Mouse (Mus musculus) mesoderm, embryonic 11.5 days (tissue): ENCODE measurements at regions not wholly inside any gene's neighbourhood (a gene's known extent, or its start where the extent isn't known, plus 50 kb on each side); places are given as distances from the start of the nearest gene placed in this dataset.

Experiments used
- DNase-seq: peaks from one replicate; pipeline ENCODE4 v3.0.0-alpha.2; 2012; ENCODE audit warnings: low read depth, low spot score

DNA sequence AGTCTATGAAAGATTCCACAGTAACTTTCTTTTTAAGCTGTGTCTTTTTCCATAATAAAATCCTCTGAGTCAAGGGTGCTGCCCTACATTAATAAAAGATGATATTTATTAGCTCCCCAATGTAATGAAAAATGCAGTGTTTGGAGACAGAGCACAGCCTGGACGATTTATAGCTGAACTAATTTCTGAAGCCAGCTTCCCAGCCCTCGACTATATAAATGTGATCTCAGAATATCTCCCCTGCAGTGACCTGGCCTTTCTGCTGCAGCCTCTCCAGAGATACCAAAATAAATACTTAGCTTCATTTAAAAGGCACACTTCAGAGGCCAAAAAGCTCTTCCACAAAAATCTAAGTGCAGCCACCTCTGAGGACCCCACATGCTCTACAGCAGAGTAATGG lies 534.7 kb downstream of the Zfp619 start:
- DNase-seq, result no peak

DNA sequence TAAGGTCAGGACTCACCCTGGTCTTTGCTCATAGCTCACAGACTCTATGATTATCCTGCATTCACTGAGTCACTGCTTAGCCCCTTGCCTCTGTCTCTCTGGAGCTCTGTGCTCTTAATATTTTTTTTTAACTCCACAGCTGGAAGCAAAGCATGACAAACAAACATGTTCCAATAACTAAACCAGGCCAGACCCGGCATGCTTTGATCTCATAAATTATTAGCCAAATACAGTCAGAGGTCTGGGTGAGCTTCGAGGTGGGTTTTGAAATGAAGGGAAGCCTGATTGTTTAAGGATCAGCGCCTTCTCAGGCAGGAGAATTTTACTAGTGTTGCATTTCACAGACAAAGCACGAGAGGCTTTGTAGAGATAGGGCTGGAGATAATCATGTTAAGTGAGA lies 541.3 kb downstream of the Zfp619 start:
- DNase-seq, result no peak

DNA sequence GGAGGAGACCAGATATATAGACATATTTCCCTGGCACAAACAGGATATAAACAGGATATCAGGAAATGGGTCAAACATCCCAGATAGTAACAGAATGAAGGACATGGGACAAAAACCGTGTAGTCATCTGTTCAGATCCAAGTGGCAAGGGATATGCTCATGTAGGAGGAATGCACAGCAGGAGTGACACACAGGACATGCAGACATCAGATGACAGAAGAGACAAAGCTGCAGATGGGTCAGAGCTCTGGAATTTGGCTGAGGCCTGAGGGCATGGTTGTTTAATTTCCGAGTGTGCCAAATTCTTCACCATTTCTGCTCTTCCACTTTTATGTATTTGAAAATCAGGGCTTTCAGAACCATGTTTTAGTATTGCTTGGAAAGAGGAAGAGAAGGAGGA lies 547.1 kb downstream of the Zfp619 start:
- no peak for DNase-seq

DNA sequence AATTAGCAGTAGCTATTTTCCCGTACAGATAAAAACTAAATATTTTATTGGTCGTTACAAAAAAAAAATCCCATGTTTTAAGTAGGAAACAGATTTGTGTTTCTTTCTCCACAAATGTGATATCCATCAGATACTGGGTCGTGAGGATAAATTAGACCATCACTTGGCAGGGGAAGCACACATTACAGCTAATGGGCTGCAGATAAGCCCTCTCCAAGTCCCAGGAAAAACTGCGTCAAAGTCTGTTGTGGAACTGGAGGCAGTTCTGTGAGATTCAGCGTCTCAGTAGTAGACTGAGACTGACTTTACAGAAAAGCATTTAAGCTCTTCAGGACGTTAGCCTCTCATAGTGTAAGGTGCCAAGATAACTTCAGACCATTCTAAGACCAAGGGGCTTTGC lies 548.0 kb downstream of the Zfp619 start:
- DNase-seq, result no peak

DNA sequence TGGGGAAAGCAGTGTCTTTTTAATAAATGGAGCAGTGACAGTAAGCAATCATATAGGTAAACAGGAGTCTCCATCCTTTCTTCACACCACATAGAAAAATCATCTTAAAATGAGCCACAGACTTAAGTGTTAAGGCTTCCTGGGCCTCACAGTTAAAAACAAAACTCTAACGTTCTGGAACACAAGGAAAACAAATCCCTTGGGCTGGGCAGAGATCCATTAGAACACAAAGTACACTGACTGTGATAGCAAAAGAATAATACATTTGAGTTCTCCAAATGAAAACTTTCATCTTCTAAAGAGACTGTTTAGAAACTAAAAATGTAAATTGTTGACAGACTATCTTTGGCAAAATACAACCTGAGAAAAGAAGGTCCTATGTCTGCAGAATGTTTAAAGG lies 549.8 kb downstream of the Zfp619 start:
- DNase-seq, result no peak

DNA sequence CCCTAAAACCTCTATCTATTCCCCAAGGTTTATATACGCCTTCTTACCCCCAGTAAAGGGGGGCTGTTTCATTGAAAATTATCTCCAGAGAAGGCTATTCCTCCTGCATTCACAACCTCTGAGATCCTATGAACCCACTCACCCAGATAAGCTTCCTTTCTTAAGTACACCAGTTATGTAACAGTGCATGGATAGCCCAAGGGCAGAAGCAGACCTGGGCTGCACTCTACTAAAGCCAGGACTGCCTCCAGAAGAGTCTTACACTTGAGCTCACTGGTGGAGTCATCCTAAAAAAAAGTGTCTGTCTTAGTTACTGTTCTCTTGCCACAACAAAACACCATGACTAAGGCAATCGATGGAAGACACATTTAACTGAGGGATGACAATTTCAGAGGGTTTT lies 553.7 kb downstream of the Zfp619 start:
- no peak for DNase-seq

DNA sequence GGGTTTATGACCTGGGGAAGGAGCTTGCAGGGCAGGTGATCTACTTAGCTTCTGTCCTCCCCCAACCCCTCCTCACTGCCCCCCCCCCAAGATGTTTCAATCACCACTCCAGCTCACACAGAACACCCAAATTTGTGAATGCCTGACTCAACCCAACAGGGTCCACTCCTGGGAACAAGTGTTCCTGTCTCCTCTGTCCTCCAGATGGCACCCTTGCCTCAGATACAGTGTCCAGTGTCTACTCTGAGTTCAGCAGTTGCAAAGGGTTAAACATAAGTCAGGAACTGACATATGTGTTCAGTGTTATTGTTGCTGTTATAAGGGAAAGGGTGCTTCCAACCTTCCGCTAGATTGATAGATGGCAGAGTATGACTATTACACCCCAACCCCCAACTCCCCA lies 554.9 kb downstream of the Zfp619 start:
- no peak for DNase-seq

DNA sequence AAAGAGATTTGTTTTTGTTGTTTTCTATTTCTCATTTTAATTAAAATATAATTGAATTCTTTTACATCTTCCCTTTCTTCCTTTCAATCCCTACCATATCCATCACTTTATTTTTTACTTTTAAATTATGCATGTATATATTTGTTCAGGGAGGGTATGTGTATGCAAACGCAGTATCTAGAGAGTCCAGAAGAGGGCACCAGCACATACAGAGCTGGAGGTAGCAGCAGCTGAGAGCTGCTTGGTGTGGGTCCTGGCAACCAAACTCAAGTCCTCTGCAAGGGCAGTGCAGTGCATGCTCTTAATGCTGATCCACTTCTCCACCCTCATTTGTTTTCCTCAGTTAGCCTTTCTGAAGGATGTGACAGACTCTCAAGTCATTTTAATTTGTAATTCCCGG lies 568.7 kb downstream of the Zfp619 start:
- no peak for DNase-seq

DNA sequence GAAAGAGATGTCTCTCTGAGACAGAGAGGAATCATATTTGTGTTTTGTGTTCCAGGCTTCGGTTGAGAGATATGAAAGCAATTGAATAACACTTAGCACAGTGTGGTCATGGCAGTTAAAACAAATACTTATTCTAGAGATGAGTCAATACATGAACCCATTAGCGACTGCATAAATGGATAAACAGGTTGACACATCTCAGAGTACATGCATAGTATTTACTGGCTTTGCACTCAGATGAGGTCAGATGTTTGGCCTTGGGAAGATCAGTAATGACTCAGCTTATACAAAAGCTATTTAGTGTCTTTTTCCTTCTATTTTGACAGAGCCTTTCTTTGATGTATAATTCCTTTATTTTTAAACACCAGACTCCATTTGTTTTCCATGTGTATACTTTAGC lies 579.5 kb downstream of the Zfp619 start:
- DNase-seq, result no peak

DNA sequence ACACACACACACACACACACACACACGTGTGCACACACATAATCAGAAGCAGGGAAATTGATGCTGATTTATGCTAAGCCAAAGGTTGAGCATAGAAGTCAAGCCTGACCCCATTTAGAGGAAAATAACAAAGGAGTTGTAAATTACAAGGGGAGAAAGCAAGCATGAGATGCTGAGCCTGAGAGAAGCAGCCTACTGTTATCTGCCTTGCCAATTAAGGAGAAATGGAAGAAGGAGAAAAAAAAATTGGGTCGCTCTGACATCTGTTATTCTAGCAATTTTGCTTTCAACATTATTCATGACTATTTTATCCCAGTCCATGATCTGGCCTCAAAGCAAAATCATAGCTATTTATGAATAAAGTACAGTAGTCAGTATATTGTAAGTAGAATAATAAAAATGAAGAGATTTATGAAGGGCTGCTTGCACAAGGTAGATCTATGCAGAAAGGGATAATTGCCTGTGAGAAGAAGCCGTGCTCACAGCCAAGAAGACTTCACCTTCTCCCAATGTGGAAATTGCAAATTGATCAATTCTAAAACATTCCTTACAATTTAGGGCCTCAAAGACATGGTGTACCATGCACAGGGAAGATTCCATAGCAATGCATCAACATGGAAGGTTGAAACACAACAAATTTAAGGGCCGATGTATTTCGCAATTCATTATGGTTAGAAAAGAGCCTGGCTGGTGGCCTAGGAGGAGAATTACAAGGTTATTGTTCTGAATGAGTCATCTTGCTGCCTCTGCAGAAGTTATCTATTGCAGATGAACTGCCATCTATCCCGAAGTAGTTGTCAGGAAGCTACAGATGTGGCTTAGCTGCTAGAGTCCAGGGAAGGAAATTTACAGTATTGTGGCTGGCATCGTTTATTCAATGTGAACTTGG lies 585.7 kb downstream of the Zfp619 start:
- no peak for DNase-seq

DNA sequence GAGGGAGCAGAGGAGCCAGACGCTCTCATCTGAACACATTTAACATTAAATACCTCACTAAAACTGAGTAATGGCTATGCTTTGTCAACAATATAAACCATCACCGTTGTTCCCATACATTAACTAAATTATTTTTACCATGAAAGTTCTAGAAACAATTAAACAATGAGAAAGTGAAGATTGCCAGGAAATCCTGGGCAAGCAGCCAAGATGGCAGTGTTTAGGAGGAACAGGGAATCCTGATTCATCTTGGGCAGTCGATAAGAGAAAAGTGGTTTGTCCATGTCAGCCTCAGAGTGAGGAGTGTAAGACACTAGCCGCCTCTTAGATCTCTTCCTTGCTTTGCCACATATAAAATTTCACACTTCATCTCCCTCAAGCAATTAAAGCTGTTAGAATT lies 625.3 kb downstream of the Zfp619 start:
- DNase-seq, result no peak

DNA sequence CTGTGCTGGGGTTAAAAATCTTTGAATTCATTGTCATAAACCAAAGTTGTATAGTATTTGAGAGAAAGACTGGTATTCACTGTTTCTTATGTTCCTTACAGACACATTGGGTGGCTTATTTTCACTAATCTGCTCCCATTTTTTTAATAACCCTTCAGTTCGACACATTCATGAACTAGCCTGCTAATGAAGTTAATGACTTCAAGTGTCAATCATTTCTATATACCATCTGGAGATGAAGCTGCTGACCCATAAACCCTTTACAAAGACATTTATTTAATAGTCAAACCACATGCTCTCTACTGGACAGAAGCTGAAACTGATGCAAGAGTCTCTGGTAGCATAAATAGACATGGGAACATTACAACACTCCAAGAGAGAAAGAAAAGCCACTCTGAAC lies 626.9 kb downstream of the Zfp619 start:
- DNase-seq, result no peak

DNA sequence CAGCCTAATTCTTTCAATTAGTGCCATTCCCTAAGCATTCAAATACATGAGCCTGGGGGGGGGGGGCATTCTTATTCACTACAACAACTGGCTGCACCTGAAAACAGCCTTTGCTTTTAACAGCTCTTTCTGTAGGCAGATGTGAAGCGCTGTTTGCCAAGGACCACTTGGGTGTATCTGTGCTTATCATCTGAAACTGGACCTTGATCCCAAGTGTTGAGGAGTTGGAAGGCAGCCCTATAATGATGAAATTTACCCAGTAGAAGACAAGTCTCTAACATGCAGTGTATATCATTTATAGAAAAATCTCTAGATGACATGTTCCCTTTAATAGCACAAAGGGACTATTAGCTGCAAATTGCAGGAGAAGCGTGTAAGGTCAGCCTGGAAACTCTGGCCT lies 660.0 kb downstream of the Zfp619 start:
- no peak for DNase-seq

DNA sequence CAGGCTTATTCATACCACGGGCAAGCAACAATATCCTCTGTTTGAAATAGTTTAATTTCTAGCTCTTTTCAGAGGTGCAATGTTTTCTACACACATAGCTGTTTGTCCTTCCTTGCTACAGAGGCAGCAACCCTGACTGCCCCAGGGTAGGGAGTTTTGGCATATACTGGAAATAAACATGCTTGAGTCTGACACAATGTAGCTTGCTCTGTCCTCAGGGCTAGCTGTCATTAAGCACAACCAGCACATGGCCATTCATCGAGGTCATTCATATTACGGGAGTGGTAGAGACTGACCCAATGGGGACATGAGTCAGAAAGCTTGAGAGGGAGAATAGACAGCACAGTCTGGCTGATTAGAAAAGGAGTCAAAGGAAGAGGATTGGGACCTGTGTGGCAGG lies 677.8 kb downstream of the Zfp619 start:
- DNase-seq, result no peak

DNA sequence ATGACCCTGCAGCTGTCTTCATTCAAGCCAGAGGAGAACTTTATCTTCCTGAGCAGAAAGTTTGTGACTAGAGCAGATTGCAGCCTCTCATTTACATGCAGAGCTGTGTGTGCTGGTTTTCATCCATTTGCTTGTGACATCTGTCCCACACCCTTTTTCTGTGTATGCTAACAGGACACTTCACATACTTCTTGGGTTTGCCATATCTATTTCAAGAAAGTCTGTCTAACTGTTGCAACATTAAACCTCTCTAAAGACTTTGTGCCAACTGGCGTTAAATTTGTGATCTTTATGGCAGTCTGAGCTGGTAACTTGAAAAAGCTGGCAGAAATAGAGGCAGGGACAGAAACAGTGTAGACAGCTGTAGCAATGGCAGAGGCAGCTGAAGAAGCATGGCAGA lies 685.0 kb downstream of the Zfp619 start:
- no peak for DNase-seq

DNA sequence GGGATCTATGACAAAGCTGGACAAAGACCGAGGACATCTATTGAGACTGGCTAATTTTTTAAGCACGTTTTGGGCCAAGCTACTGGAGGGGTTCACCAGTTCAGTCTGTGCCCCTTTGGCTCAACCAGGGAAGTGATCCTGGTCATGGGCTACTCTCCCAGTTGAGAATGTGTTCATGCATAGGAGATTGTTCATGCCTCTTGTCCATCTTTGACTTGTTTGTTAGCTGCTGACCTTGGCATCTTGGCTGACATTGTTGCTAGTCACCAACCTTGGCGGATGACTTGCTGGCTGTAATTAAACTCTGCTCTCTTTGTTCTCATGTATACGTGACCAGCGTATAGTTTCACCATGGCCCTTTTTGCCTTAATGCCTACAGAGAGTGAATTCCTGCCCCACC lies 686.2 kb upstream of the Vstm2b start:
- no peak for DNase-seq

DNA sequence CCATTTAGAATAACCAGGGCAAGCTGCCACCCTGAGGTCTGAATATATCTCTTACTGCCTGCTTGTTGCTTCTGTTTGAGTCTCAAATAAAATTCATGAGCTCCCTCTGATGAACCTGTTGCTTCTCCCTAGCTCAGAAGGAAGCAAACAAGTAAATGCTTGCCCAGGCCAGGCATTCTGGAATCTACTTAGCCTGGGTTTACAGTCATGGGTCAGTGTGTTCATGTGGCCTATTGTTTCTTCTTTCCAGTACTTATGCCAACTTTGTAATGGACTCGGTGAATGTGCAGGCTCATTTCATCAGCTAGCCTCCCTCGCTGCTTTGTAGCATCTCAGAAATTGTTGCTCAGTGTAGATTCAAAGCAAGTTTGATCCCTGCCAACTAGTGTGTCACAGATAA lies 685.6 kb upstream of the Vstm2b start:
- no peak for DNase-seq

DNA sequence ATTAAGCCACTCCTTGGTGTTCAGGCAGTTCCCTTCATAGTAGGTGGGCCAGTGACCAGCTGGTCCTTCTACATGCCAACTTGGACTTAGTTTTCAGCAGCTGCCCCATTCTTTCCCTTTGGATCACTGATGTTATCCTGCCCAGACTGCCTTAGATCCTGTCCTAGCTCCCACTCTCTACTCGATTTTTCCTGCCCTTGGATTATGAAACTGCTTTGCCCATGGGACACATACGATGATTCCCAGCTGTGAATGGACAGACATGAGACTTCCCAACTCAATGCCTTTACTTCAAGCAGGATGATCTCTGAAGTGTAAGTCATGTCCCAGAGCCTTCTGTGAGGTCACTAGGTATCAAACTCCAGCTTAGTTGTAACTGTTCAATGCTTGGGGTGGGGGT lies 684.5 kb upstream of the Vstm2b start:
- DNase-seq, result no peak

DNA sequence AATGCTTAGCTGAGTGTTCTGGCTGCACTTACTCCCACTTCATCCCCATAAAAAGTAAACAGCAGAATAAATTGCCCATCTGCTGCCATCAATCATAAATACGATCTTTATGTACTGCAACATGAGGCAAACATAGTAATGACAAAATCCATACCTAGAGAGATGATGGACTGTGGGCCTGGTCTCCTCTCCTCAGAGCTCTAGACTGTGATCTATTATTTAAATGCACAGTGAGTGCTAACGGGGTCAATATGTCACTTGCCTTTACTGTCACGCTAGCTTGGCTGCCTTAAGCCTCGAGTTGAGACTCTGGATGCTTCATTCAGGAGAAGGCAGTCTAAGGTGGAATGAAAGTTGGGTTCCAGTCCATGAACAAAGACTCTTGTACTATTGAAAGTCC lies 683.7 kb upstream of the Vstm2b start:
- peak; percentile 15 for DNase-seq

DNA sequence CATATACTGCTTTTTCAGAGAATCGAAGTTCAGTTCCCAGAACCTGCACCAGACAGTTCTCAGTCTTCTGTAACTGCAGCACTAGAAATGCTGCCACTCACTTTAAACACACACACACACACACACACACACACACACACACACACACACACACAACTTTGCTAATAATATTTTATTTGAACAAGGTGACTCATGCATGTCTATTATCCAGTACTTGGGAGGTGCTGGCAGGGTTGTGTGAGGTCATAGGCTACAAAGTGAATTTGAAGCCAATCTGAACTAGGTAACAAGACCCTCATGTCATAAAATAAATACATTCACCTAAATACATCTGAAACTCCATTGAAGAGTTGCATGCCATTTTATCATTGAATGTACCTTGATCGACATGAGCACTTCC lies 682.9 kb upstream of the Vstm2b start:
- no peak for DNase-seq

DNA sequence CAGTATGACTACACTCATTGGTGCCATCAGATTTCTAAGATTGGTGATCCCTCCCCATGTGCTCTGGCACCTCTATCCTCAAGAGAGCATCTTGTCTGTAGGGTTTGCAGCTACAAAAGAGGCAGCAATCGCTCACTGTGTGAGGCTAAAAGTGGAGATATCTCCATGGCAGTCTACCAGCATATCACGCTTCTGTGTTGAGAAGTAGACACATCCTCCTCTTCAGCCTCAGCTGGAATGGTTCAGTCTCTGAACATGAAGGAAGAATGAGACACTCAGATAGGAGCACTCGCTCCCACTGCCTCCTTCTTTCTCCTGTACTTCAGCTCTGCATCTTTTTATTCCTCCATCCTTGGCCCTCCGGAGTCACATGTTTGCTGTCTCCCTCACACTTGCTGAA lies 677.6 kb upstream of the Vstm2b start:
- DNase-seq, result no peak

DNA sequence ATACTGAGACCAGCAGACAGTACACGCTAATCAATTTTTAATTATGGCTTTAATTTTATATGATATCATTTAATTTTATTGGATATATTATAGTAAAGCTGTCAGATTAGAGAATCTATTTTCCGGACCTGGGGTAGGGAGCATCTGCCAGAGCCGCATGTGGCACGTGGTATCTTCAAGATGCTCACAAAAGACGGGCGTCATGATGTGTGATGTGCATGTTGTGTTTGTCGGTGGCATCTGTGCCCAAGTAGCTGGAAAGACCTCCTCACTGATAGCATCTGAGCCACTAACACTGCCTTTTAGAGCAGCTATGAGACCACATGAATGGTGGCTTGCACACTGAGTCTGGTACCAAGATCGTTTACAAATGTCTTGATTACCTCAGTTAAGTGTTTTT lies 652.9 kb upstream of the Vstm2b start:
- no peak for DNase-seq

DNA sequence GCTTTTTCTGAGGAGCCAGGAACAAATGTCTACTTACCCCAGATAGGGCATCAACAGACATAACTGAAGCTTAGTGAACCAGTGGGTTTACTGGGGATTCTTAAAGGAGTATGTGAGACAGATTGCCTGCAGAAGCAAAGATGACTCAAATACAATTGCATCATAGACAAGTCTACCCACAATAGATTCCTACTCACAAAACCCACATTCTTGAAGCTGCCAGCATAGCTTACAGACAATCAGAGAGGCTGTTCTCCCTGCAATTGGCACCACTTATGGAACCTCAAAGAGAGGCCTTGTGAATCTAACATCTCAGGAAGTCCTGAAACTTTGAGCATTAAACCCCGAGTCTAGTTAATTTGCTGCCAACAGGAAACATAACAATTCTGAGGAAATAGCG lies 649.6 kb upstream of the Vstm2b start:
- DNase-seq, result no peak

DNA sequence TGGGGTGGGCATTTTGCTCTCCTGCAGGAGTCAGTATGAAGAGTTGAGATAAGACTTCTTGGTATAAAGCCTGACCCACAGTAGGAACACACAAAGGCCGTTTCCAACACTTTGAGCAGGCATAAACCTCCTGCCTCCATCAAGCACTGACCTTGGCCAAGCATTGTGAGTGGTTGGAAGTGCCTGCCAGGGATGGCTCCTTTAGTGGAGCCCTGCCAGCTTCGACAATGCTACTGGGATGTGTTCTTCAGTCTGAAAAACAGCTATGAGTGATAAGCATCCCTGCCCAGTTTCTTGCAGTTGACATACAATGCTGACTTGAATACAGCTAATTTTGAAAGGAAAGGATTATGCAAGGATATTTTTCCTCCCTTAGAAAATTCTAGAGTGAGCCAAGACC lies 644.6 kb upstream of the Vstm2b start:
- DNase-seq, result no peak
